Mouse (Mus musculus): Measurements from ENCODE around the gene Mt3.

Gene Mt3

GRCm38 (mm10) chr8:94186542-94186941, 34.1 kb downstream of the Mt3 start:
- DNase-seq (ENCODE audit: low read depth) = no peak

- no peak for DNase-seq (ENCODE audit: low read depth)
Measured at GRCm38 (mm10) chr8:94187290-94188002, 35.0 kb downstream of the Mt3 start.

- no peak for DNase-seq (ENCODE audit: low read depth)
Measured at GRCm38 (mm10) chr8:94189275-94190031, 37.0 kb downstream of the Mt3 start.

GRCm38 (mm10) chr8:94191101-94191691, 38.8 kb downstream of the Mt3 start:
- DNase-seq (ENCODE audit: low read depth) = peak; percentile 76

GRCm38 (mm10) chr8:94192926-94193325, 40.5 kb downstream of the Mt3 start:
- DNase-seq (ENCODE audit: low read depth) = no peak

GRCm38 (mm10) chr8:94194591-94195223, 42.3 kb downstream of the Mt3 start:
- no peak for DNase-seq (ENCODE audit: low read depth)

GRCm38 (mm10) chr8:94199202-94199869, 46.9 kb downstream of the Mt3 start:
- peak; percentile 76 for DNase-seq (ENCODE audit: low read depth)
